Mouse (Mus musculus) kidney, postnatal 0 days (tissue): ENCODE results near the gene Arl5b. TPM values are rescaled to one million over a fixed set of nuclear protein-coding genes. Genes with fewer than 3 reads are reported as not detected.

Experiments used
- ATAC-seq: fragments of 200-750 bp; cut with Nextera tagmentation; replicated peaks from 2 replicates; pipeline ENCODE4 v1.8.0; 2017; ENCODE audit warnings: low read depth, moderate number of reproducible peaks, moderate TSS enrichment, moderate library complexity; ENCODE audit not compliant: low FRiP score
- DNase-seq: peaks from one replicate; pipeline ENCODE4 v3.0.0-alpha.2; 2016; ENCODE audit warnings: low spot score
- H3K27ac ChIP-seq: fragments of 300-500 bp; sonication (generic); 2 replicates; pipeline ENCODE4 v1.5.1; 2014; ENCODE audit warnings: mild to moderate bottlenecking
- H3K27me3 ChIP-seq: fragments of 300-500 bp; sonication (generic); 2 replicates; pipeline ENCODE4 v1.6.1; 2014; ENCODE audit warnings: low read length, mixed read lengths; ENCODE audit not compliant: insufficient read depth
- H3K36me3 ChIP-seq: fragments of 300-500 bp; sonication (generic); 2 replicates; pipeline ENCODE4 v1.6.1; 2014; ENCODE audit warnings: low read length, mixed read lengths; ENCODE audit not compliant: insufficient read depth
- H3K4me1 ChIP-seq: fragments of 300-500 bp; sonication (generic); replicated peaks from 2 replicates; pipeline ENCODE4 v1.6.1; 2014; ENCODE audit warnings: antibody characterized with exemption, low read length, mixed read lengths; ENCODE audit not compliant: insufficient read depth
- H3K4me2 ChIP-seq: fragments of 300-500 bp; sonication (generic); 2 replicates; pipeline ENCODE4 v1.6.1; 2014; ENCODE audit warnings: mild to moderate bottlenecking, low read length, moderate library complexity, mixed read lengths
- H3K4me3 ChIP-seq: fragments of 300-500 bp; sonication (generic); replicated peaks from 2 replicates; pipeline ENCODE4 v1.5.1; 2014; ENCODE audit warnings: low read depth, low read length
- H3K9ac ChIP-seq: fragments of 300-500 bp; sonication (generic); 2 replicates; pipeline ENCODE4 v1.6.1; 2014; ENCODE audit warnings: low read depth, low read length
- H3K9me3 ChIP-seq: fragments of 300-500 bp; sonication (generic); replicated peaks from 2 replicates; pipeline ENCODE4 v1.6.1; 2016; ENCODE audit warnings: low read length, inconsistent platforms, mixed read lengths
- CTCF ChIP-seq: IDR thresholded peaks from 2 replicates; pipeline ENCODE4 v1.5.1; 2016; ENCODE audit warnings: antibody characterized with exemption, low read depth, mild to moderate bottlenecking, moderate library complexity
- WGBS: fragments of 180-500 bp; shearing (Covaris S2); extraction: QIAGEN DNeasy Blood & Tissue Kit; methylation state at CpG from one replicate; pipeline ENCODE4 v1.1.7; 2014; 5-methylcytosine and 5-hydroxymethylcytosine counted together
- polyA plus RNA-seq: library from polyadenylated mRNA; unstranded; fragments of >200 nt; fragmentation: Nextera tagmentation; extraction: Ambion mirVana; gene quantifications from 2 replicates; pipeline ENCODE4 v1.2.1, GENCODE M21; 2015

Arl5b gene
- polyA plus RNA-seq, 1 experiment from 2014 or later = 17.7 TPM

GRCm38 (mm10) chr2:15040326-15040725 lies 8.9 kb upstream of the Arl5b start:
- no peaks in the 10 kb centered on the region for H3K36me3 ChIP-seq
- no peaks in the 10 kb centered on the region for H3K4me1 ChIP-seq
- no peak overlapping the region for H3K9ac ChIP-seq
- DNase-seq (peak; percentile 32), ATAC-seq (no peak)
- no peak overlapping the region for H3K27ac ChIP-seq
- WGBS = 60% methylated on average over 5 of the region's 5 CpGs
- no peak overlapping the region for H3K4me2 ChIP-seq
- no peak overlapping the region for H3K4me3 ChIP-seq
- no peaks in the 10 kb centered on the region for H3K9me3 ChIP-seq
- TF ChIP-seq CTCF = peak; percentile 67
- H3K27me3 ChIP-seq = no peaks in the 10 kb centered on the region

- TF ChIP-seq CTCF = no peak
- WGBS = 21% methylated on average over 10 of the region's 10 CpGs
- Histone ChIP-seq H3K4me2 (peak overlapping the region; percentile 48), H3K4me3 (peak overlapping the region; percentile 89), H3K4me1 (0 out of 2 replicates have a peak, but pooled peaks cover 6% of the 10 kb centered on the region), H3K27ac (peak overlapping the region; percentile 67), H3K27me3 (no peaks in the 10 kb centered on the region), H3K36me3 (no peaks in the 10 kb centered on the region), H3K9ac (peak overlapping the region; percentile 40; the same call in 1 of the 2 replicates), H3K9me3 (no peaks in the 10 kb centered on the region)
- ATAC-seq (peak; percentile 42), DNase-seq (no peak)
Measured at GRCm38 (mm10) chr2:15054496-15054895, 5.3 kb downstream of the Arl5b start.

DNA sequence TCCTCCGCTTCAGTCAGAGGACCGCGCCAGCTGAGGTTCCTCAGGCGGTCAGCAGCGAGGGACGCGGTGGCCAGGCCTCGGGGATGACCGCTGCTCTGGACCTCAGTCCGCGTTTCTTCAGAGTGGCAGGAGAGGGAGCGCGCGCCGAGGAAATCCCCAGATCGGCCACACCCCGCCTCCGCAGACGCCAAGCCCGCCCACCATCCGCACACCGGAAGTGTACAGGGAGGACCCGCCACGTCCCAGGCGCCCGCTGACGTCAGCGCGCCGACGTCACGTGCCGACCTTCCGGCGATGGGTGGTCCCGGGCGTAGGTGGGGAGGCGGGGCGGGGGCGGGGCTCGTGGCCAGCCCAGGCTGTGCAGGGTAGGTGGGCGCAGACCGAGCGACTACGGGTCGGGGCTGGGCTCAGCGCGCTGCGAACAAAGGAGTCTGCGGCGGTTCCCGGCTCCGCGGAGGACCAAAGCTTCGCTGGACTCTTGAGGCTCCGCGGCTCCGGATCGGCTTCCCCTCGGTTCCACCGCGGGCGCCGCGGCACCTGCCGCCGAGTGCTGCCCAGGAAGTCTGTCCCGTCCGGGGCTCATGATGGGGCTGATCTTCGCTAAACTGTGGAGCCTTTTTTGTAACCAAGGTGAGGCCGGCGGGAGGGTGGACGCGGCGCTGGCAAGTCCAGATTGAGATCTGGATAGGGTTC lies 5.9 kb downstream of the Arl5b start, which contains the start of gene Nsun6:
TSS of gene Nsun6 (minus strand) at position 125 of the 693 bp plus-strand sequence.
- H3K4me1 ChIP-seq = 0 out of 2 replicates have a peak, but pooled peaks cover 6% of the 10 kb centered on the region
- 1% methylated on average over 75 of the region's 75 CpGs for WGBS
- peak; percentile 98 for DNase-seq

DNA sequence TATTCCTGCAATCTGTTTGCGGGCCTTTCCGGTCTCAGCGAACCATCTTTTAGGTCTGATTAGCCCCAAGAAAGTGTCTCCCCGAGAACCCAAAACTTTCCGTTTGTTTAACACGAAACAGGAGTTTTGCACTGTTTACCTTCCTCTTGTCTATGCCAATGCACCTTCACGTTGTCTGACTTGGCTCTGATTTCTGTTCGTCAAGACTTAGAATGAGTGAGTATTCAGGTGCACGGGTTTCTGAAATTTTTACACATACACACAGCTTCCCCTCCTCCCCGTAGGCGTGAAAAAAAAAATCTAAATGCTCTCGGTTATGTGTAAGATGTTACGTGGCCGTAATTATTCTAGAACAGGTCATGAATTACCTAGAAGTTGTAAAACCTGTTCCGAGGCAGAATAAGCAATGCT lies 6.6 kb downstream of the Arl5b start:
- Histone ChIP-seq H3K36me3 (no peaks in the 10 kb centered on the region), H3K27ac (peak overlapping the region; percentile 91), H3K27me3 (no peaks in the 10 kb centered on the region), H3K4me1 (0 out of 2 replicates have a peak, but pooled peaks cover 6% of the 10 kb centered on the region), H3K9me3 (no peaks in the 10 kb centered on the region), H3K9ac (peak overlapping the region; percentile 92), H3K4me3 (peak overlapping the region; percentile 89), H3K4me2 (peak overlapping the region; percentile 62)
- no peak for TF ChIP-seq CTCF
- DNase-seq (peak; percentile 34), ATAC-seq (no peak)
- WGBS = under 1% methylated on average over 15 of the region's 15 CpGs

More for the DNA sequence above, 5.9 kb downstream of the Arl5b start, which contains the start of gene Nsun6:
- peak; percentile 99 for ATAC-seq
- Histone ChIP-seq H3K9me3 (no peaks in the 10 kb centered on the region), H3K9ac (peak within 1 kb of the TSS; percentile 92), H3K36me3 (no peaks in the 10 kb centered on the region), H3K27ac (peak within 1 kb of the TSS; percentile 91), H3K4me2 (peak within 1 kb of the TSS; percentile 62), H3K4me3 (peak within 1 kb of the TSS; percentile 89), H3K27me3 (no peaks in the 10 kb centered on the region)
- TF ChIP-seq CTCF = peak; percentile 49; the same call in 1 of the 2 replicates

DNA sequence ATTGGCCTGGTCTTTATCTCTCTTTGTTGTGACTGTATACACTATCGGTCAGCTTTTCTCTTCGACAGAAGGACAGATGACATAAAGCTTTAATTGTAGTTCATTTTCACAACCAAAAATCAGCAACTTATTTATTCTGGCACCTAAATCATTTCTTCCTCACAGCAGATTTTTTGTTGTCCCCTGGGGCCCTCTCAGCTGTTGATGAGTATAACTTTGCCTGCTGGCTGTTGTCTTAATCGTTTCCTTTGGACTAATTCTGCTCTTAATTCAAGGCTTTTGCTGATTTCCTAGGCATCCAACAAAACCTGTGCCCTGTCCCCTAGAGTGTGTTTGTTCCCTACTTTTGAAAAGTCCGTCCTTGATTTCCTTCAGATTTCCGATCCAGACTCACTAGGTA lies 9.0 kb downstream of the Arl5b start:
- Histone ChIP-seq H3K9me3 (no peaks in the 10 kb centered on the region), H3K27ac (no peak overlapping the region), H3K36me3 (no peaks in the 10 kb centered on the region), H3K4me2 (no peak overlapping the region), H3K9ac (no peak overlapping the region), H3K27me3 (no peaks in the 10 kb centered on the region), H3K4me1 (0 out of 2 replicates have a peak, but pooled peaks cover 6% of the 10 kb centered on the region), H3K4me3 (no peak overlapping the region)
- 76% methylated on average over 5 of the region's 5 CpGs for WGBS
- ATAC-seq = no peak
- no peak for TF ChIP-seq CTCF
- no peak for DNase-seq

GRCm38 (mm10) chr2:15060856-15061255 lies 11.7 kb downstream of the Arl5b start:
- Histone ChIP-seq H3K9me3 (no peaks in the 10 kb centered on the region), H3K4me2 (no peak overlapping the region), H3K27me3 (no peaks in the 10 kb centered on the region), H3K9ac (no peak overlapping the region), H3K4me1 (0 out of 2 replicates have a peak, but pooled peaks cover 11% of the 10 kb centered on the region), H3K4me3 (no peak overlapping the region), H3K36me3 (no peaks in the 10 kb centered on the region), H3K27ac (no peak overlapping the region)
- TF ChIP-seq CTCF = no peak
- DNase-seq (no peak), ATAC-seq (no peak)
- 77% methylated on average over 3 of the region's 3 CpGs for WGBS
